Mouse (Mus musculus): ENCODE measurements around the gene Man2a1. TPM values are rescaled to one million over a fixed set of nuclear protein-coding genes. Genes with fewer than 3 reads are reported as not detected.
"Not testable (repeated sequence)": the region's sequence is repeated elsewhere in the genome, so short reads cannot be mapped to it uniquely, and the experiment has no call there.

Gene Man2a1
- polyA plus RNA-seq, 1 experiment from 2014 or later = 6.1 TPM

DNA sequence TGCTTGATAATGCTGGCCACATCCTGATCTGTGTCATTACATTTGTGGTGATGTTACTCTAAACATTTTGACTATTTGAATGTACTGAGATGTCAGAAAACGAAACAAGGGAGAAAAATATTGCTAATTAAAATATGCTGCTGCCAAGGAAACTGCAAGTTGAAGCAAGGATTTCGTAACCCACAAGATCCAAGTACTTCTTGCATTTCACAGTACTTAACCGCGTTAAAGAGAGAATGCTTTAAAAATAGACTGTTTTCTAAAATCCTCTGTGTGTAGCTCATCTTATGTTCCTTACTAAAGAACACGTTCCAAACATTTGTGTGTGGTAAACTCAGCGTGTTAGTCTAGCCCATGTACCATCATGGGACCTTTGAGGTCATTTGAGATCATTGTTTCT is 153.0 kb downstream of the Man2a1 start:
- H3K4me1 ChIP-seq = no peaks in the 10 kb centered on the region
- peaks cover 2% of the 10 kb centered on the region; the same call in 1 of the 2 replicates for H3K36me3 ChIP-seq (replicated peaks)
- WGBS = 89% methylated on average over 6 of the region's 6 CpGs
- H3K9ac ChIP-seq = no peak overlapping the region
- H3K4me2 ChIP-seq = no peak overlapping the region
- ATAC-seq (replicated peaks) = no peak
- no peak overlapping the region for H3K4me3 ChIP-seq
- H3K27me3 ChIP-seq (replicated peaks) = no peaks in the 10 kb centered on the region
- no peak overlapping the region for H3K27ac ChIP-seq
- no peaks in the 10 kb centered on the region for H3K9me3 ChIP-seq

DNA sequence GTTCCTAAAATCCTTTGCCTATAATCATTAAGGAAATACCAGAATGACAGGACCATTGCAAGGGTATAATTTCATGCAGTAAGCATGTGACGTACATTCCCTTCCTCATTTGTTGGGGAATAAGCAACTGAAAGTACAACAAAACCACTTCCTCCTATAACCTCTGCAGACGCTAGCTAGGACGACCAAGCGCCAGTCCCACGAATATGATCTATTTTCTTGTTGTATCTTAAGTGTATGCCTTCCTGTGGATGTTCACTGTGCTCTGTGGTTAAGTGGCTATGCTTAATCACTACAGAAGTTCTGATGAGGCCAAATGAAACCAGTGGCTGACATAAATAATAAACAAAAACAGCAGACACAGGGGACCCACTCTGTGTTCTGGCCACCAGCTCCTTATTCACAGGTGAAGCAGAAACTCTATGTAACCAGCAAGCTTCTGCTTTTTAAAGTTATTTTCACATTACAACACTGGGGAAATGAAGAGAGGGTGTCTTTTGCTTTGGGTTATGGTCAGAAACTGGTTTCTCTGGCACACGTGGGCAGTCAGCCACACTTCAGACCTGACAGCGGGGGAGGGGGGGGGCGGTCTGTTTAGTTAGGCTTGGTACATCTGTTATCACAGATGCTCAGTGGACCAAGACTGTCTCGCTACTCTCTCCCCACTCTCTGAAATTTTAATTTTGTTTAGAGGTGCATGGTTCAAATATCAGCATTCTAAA is 153.8 kb downstream of the Man2a1 start:
- 67% methylated on average over 9 of the region's 9 CpGs for WGBS
- no peak for ATAC-seq (replicated peaks)
- H3K4me2 ChIP-seq = no peak overlapping the region
- H3K9ac ChIP-seq = no peak overlapping the region
- no peaks in the 10 kb centered on the region for H3K27me3 ChIP-seq (replicated peaks)
- peaks cover 2% of the 10 kb centered on the region; the same call in 1 of the 2 replicates for H3K36me3 ChIP-seq (replicated peaks)
- H3K4me1 ChIP-seq = no peaks in the 10 kb centered on the region
- H3K9me3 ChIP-seq = no peaks in the 10 kb centered on the region
- no peak overlapping the region for H3K4me3 ChIP-seq
- H3K27ac ChIP-seq = no peak overlapping the region

DNA sequence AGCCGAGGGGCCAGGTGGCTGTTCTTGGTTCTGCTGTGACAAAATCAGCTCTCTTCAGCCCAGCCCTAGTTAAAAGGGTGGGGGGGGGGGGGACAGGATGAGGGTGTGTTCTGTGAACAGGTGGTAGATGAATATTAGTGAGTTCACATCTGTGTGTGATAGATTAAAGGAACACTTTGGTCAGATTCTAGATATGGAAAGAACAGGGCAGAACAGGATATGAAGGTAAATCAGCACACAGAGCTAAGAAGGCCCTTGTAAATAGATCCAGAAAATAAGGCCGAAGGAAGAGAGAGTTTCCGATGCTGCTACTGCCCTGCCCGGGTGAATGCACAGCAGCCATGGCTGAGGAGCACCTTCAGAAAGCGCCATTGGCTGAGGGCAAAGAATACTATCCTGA is 154.7 kb downstream of the Man2a1 start:
- no peak overlapping the region for H3K27ac ChIP-seq
- H3K27me3 ChIP-seq (replicated peaks) = no peaks in the 10 kb centered on the region
- no peak for ATAC-seq (replicated peaks)
- H3K9me3 ChIP-seq = no peaks in the 10 kb centered on the region
- WGBS = 78% methylated on average over 5 of the region's 5 CpGs
- peaks cover 2% of the 10 kb centered on the region; the same call in 1 of the 2 replicates for H3K36me3 ChIP-seq (replicated peaks)
- no peak overlapping the region for H3K9ac ChIP-seq
- no peak overlapping the region for H3K4me3 ChIP-seq
- H3K4me1 ChIP-seq = no peaks in the 10 kb centered on the region
- no peak overlapping the region for H3K4me2 ChIP-seq

DNA sequence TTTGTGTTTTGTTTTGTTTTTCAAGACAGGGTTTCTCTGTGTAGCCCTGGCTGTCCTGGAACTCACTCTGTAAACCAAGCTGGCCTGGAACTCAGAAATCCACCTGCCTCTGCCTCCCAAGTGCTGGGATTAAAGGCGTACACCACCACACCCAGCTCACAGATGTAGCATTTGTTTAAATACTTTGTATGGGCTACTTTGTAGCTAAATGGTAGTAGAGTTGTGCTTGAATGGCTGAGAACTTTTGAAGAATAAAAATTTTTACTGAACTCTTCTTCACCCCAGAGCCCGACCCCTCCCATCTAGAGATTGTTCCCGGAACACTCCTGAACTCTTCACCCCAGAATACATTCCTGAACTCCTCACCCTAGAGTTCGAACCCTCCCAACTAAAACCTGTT is 162.1 kb downstream of the Man2a1 start:
- not testable (repeated sequence) for H3K36me3 ChIP-seq (replicated peaks); H3K4me2 ChIP-seq; ATAC-seq (replicated peaks); H3K4me1 ChIP-seq; H3K9me3 ChIP-seq; H3K27me3 ChIP-seq (replicated peaks); H3K9ac ChIP-seq; H3K4me3 ChIP-seq; H3K27ac ChIP-seq
- 94% methylated on average over 4 of the region's 4 CpGs for whole genome bisulfite sequencing

DNA sequence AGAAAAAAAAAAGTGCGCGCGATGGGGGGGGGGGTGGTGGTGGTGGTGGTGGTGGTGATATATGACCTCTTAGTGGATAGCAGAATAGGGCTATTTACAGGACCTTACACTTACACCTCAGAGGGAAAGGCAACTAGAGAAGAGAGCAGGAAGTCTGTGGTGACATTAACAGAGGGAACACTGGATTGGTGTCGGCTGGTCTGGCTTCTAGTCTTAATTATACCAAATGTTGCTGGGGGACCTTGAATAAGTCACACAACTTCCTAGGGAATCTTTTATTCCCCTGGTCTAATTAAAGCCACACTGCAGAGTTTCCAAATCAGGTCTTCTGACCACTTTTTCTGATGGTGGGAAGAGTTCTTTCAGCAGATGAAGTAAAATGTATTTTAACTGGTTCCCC is 163.0 kb downstream of the Man2a1 start:
- H3K9ac ChIP-seq = no peak overlapping the region
- no peak overlapping the region for H3K4me2 ChIP-seq
- H3K9me3 ChIP-seq = no peaks in the 10 kb centered on the region
- no peaks in the 10 kb centered on the region for H3K4me1 ChIP-seq
- WGBS = 90% methylated on average over 4 of the region's 4 CpGs
- H3K27me3 ChIP-seq (replicated peaks) = no peaks in the 10 kb centered on the region
- H3K27ac ChIP-seq = no peak overlapping the region
- H3K4me3 ChIP-seq = no peak overlapping the region
- no peak for ATAC-seq (replicated peaks)
- no peaks in the 10 kb centered on the region for H3K36me3 ChIP-seq (replicated peaks)

DNA sequence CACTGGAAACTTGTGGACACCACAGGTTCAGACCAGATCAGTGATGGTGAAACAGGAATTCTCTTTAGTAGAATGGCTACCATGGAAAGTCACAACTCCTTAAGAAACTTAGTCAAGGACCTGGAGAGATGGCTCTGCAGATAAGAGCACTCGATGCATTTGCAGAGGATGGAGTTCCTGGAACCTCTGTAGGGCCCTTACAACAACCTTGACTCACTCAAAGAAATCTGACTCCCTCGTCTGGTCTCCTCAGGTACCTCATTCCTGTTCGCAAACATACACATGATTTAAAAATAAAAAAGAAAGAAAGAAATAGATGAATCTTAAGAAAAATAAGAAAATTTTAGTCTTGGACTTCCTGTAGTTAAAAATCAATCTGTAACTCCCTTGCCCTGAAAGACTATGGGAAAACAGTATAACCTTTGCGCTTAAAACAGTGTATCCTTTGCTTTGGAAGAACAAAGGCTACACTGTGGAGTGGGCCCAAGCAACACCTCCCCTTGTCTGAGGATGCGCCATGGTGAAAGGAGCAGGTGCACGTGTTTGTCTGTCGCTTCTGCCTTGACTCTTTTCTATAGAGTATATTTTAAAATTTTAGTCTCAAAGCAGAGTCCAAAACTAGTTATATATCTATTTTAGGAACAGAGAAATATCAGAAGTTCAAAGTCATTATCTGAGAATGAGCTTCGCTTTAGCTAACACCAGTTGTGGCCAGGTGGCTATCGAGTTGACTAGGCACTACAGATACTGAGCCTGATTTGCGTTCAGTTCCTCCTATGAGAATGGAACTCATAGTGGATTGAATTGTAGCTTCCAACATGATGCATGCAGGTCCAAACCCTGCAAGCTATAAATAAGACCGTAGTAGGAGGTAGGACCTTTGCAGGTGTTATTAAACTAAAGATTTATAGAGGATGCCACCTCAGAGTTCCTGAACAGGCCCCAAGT is 163.9 kb downstream of the Man2a1 start:
- WGBS = 93% methylated on average over 11 of the region's 11 CpGs
- Histone ChIP-seq H3K36me3 (replicated peaks) (no peaks in the 10 kb centered on the region), H3K9ac (no peak overlapping the region), H3K27ac (no peak overlapping the region), H3K9me3 (no peaks in the 10 kb centered on the region), H3K4me1 (no peaks in the 10 kb centered on the region), H3K27me3 (replicated peaks) (no peaks in the 10 kb centered on the region), H3K4me3 (no peak overlapping the region), H3K4me2 (no peak overlapping the region)
- ATAC-seq (replicated peaks) = no peak

DNA sequence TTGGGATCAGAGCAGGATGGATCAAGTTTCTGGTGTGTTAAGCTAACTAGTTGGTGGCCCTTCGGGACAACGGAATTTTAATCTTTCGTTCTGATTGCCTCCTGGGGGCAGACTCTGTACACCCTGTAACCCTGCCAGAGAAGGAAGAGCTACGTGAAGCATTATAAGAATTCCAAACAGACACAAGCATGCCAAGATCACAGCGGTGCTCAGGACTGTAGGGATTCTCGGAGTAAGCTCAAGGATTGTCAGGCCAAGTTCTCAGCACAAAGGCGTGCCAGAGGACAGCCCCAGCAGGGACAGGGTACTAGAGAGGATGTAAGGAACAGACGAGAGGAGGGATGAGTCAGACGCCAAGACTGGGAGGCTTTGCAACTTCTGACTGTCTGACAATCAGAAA is 164.8 kb downstream of the Man2a1 start:
- Histone ChIP-seq H3K36me3 (replicated peaks) (no peaks in the 10 kb centered on the region), H3K4me3 (no peak overlapping the region), H3K9me3 (no peaks in the 10 kb centered on the region), H3K4me1 (no peaks in the 10 kb centered on the region), H3K27ac (no peak overlapping the region), H3K9ac (no peak overlapping the region), H3K27me3 (replicated peaks) (no peaks in the 10 kb centered on the region), H3K4me2 (no peak overlapping the region)
- ATAC-seq (replicated peaks) = no peak
- WGBS = 63% methylated on average over 9 of the region's 9 CpGs

DNA sequence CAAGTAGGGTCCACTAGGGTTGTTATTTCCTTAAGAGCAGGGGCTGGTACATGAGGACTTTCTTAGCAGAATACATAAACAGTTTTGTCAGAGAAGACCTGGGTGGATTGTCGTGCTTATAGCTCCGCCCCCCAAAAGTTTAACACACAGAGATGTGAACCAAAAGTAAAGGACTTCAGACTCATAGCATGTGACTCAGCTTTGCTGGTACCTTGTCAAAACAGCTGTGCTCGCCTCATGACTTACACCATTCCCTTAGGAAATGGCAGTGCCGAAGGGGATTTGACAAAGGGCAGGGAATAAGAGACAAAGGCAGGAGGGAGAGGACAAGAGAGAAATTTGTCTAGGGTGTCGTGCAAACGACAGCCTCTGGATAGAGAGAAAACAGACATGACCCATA is 166.0 kb downstream of the Man2a1 start:
- 72% methylated on average over 6 of the region's 6 CpGs for WGBS
- Histone ChIP-seq H3K4me3 (no peak overlapping the region), H3K36me3 (replicated peaks) (no peaks in the 10 kb centered on the region), H3K4me2 (no peak overlapping the region), H3K27ac (no peak overlapping the region), H3K9ac (no peak overlapping the region), H3K4me1 (no peaks in the 10 kb centered on the region), H3K9me3 (no peaks in the 10 kb centered on the region), H3K27me3 (replicated peaks) (no peaks in the 10 kb centered on the region)
- ATAC-seq (replicated peaks) = no peak

DNA sequence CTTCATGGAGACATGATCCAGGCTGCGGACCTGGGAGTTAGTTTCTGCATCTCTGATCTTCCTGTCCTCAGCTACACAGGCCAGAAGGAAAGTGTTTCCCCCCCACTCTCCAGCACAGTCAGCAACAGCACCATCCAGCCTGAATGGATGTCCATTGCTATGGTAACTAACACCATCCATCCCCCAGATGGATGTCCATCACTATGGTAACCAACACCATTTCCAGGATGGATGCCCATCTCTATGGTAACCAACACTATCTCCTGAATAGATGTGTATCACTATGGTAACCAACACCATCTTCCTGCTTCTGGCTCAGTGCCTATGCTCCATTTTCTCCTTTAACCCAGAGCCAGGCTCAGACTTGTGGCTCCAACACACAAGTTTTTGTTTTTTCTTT is 169.7 kb downstream of the Man2a1 start:
- ATAC-seq (replicated peaks) = peak; percentile 91
- 85% methylated on average over 1 of the region's 1 CpGs for WGBS
- Histone ChIP-seq H3K4me2 (no peak overlapping the region), H3K36me3 (replicated peaks) (no peaks in the 10 kb centered on the region), H3K27me3 (replicated peaks) (no peaks in the 10 kb centered on the region), H3K4me1 (no peaks in the 10 kb centered on the region), H3K9ac (no peak overlapping the region), H3K4me3 (no peak overlapping the region), H3K27ac (no peak overlapping the region), H3K9me3 (no peaks in the 10 kb centered on the region)

DNA sequence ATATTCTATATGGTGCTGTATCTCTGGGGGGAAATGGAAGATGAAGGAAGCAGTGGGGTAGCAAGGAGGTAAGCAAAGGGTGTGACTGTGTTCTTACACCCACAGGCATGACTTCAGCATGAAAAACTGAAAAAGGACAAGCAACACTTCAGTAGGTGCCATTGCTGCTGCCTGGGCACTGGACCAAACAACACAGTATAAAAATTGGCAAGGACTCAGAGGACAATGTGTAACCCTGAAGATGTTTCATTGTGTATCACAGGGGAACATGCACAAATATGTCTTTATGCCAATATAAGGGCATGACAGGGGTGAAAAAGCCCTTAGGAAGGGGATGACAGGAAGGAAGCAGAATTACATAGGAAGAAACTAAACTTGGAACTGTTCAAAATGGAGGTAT is 172.1 kb downstream of the Man2a1 start:
- Histone ChIP-seq H3K27ac (no peak overlapping the region), H3K27me3 (replicated peaks) (no peaks in the 10 kb centered on the region), H3K9ac (no peak overlapping the region), H3K9me3 (no peaks in the 10 kb centered on the region), H3K36me3 (replicated peaks) (no peaks in the 10 kb centered on the region), H3K4me2 (no peak overlapping the region), H3K4me1 (no peaks in the 10 kb centered on the region), H3K4me3 (no peak overlapping the region)
- ATAC-seq (replicated peaks) = no peak

DNA sequence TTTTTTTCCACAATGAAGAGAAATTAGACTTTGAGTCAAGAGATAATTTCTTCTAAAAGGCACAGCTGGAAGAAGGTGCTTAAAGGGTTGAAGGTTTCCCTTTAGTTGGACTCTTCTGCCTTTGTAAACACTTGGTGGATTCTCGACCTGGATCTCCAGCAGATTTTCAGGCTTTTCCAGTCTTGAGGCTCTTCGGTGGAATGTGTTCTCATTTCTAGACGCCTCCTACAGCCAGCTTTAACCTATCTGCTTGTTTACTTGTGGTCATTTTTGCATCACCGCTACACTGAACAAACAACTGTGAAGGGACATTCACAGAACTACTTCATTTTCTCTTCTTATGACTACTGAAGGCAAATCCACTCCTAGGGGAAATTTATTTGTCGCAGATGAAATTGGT is 173.7 kb downstream of the Man2a1 start:
- ATAC-seq (replicated peaks) = no peak
- H3K36me3 ChIP-seq (replicated peaks) = no peaks in the 10 kb centered on the region
- WGBS = 93% methylated on average over 5 of the region's 5 CpGs
- H3K4me2 ChIP-seq = no peak overlapping the region
- H3K4me1 ChIP-seq = no peaks in the 10 kb centered on the region
- H3K9me3 ChIP-seq = no peaks in the 10 kb centered on the region
- H3K27ac ChIP-seq = no peak overlapping the region
- H3K4me3 ChIP-seq = no peak overlapping the region
- no peak overlapping the region for H3K9ac ChIP-seq
- no peaks in the 10 kb centered on the region for H3K27me3 ChIP-seq (replicated peaks)

DNA sequence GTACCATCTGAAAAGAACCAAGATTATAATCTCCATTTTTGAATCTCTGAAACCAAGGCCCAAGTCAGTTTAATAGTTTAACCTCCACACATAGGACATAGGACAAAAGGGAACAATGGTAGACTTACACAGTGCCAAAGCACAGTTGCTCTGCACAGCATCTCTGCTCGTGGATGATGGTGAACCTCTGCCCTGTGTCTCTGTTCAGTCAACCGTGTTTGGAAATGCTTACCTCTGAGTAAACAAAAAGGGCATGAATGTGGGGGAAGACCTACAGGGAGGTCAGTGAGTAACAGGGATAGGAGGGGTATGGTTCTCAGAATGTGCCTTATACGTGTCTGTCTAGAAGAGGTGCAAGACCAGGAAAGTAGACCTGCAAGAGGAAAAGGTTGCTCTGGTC is 177.8 kb downstream of the Man2a1 start:
- Histone ChIP-seq H3K4me2 (no peak overlapping the region), H3K36me3 (replicated peaks) (no peaks in the 10 kb centered on the region), H3K4me1 (no peaks in the 10 kb centered on the region), H3K9me3 (no peaks in the 10 kb centered on the region), H3K27ac (no peak overlapping the region), H3K9ac (no peak overlapping the region), H3K27me3 (replicated peaks) (no peaks in the 10 kb centered on the region), H3K4me3 (no peak overlapping the region)
- no peak for ATAC-seq (replicated peaks)
- WGBS = 68% methylated on average over 3 of the region's 3 CpGs

DNA sequence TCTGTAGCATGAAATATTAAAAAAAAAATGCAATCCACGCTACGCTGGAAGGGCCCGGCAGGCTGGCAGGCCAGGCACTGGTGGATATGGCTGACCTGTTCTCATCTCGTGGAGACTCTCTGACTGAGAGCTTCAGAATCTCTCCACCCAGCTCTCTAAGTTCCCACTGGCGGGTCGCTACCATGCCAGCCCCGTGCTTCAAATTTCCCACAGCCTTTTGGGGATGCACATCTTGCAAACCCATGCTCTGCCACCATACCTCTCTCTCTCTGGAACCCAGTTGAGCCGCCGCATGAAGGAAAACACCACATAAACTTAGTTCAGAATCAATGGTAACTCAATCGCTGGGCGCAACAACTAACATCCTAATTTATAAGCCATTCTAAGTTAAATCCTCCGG is 178.2 kb downstream of the Man2a1 start:
- Histone ChIP-seq H3K9me3 (no peaks in the 10 kb centered on the region), H3K4me3 (no peak overlapping the region), H3K36me3 (replicated peaks) (no peaks in the 10 kb centered on the region), H3K9ac (no peak overlapping the region), H3K4me2 (no peak overlapping the region), H3K27ac (no peak overlapping the region), H3K27me3 (replicated peaks) (no peaks in the 10 kb centered on the region), H3K4me1 (no peaks in the 10 kb centered on the region)
- WGBS = 93% methylated on average over 12 of the region's 12 CpGs
- ATAC-seq (replicated peaks) = no peak
